Mouse (Mus musculus): ENCODE results near the gene Cep162.

GRCm38 (mm10) chr9:87200919-87201318, 54.4 kb downstream of the Cep162 start:
- TF ChIP-seq EP300 (IDR thresholded peaks at IDR 0.05; ENCODE audit: low read depth) (no peak), CTCF (IDR thresholded peaks at IDR 0.05; ENCODE audit: low read depth) (no peak)
